Mouse (Mus musculus) heart, adult 18-20 months (tissue): ENCODE measurements at regions not wholly inside any gene's neighbourhood (a gene's known extent, or its start where the extent isn't known, plus 50 kb on each side); places are given as distances from the start of the nearest gene placed in this dataset.
A peak's percentile ranks its signal among the peaks of the same experiment; 100 is the strongest.

ENCODE experiments used
- DNase-seq, 2 experiments: peaks; one replicate each; pipeline ENCODE4 v3.0.0; 2021 to 2022; ENCODE audit warnings: mixed read lengths in 1 of 2

- no peak for DNase-seq
Observed at GRCm38 (mm10) chr12:68879425-68879824, 279.6 kb downstream of the Rps29 start.

DNA sequence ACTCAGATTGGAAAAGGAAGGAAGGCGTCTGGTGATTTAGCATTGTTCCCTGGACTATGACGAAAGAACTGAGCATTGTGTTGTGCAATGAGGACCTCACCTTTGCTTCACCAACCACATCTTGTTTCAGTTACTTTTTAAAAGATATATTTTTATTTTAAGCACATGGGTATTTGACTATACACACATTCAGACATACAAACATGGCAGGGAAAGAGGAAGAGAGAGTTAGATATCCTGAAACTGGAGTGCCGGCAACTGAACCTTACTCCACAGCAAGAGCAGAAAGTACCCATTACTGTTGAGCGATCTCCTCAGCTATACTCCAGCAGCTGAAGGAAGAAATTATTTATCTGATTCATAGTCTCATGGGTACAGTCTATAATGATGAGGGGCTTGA is 287.7 kb downstream of the Rps29 start:
- no peak for DNase-seq

DNA sequence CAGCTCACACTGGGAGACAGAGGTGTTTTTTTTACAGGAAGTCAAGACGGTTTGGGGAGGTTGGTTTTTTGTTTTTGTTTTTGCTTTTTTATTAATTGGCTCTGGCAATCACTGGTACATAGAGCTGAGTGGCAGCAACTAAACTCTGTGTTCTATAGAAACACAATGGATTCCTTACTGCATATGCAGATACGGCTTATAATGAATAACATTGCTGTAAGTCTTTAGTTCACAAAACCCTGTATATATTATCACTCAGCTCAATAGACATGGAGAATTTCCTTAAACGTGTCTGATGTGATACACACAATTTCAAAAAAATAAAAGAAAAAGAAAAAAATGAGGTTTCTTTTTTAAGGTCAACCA is 296.0 kb downstream of the Rps29 start:
- DNase-seq: no peak

GRCm38 (mm10) chr12:68862313-68862990 is 296.5 kb downstream of the Rps29 start:
- DNase-seq: peak in 1 of 2 experiments; percentile 28

DNA sequence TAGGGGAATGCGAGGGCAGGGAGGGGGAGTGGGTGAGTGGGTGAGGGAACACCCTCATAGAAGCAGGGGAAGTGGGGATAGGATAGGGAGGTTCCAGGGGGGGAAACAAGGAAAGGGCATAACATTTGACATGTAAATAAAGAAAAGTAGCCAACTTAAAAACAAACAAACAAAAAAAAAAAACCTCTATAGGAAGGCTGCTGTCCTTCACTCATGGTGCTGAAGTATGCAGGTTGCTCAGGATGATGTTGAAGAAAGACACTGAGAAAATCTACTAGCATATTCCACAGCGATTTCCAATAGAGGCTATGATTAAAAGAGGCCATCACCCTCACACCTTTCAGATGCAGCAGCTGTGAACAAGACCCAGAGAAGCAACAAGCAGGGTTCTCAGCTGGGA is 298.7 kb downstream of the Rps29 start:
- DNase-seq: no peak

DNA sequence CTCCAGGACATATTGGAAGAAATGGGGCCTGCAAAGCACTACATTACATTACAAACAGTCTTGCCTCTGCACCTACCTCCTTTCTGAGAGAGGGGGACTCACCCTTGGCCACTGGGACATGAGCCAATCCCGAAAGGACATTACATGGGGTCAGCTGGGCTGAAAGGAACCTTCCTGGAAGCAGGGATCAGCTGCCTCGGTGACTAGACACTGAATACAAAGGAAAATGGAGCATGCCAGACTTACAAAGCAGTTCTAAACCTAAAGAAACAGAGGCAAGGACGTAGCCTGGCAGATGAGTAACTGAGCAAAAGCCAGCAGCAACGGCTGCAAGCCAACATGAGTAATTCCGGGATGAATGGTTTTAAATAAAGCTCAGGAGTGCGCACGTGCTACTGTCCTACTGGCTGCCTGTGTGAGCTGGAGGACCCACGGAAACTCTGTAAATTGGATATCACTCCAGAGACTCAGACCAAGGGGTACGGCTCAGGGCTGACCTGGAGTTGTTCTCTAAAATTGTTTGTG is 309.3 kb downstream of the Rps29 start:
- DNase-seq: no peak

DNA sequence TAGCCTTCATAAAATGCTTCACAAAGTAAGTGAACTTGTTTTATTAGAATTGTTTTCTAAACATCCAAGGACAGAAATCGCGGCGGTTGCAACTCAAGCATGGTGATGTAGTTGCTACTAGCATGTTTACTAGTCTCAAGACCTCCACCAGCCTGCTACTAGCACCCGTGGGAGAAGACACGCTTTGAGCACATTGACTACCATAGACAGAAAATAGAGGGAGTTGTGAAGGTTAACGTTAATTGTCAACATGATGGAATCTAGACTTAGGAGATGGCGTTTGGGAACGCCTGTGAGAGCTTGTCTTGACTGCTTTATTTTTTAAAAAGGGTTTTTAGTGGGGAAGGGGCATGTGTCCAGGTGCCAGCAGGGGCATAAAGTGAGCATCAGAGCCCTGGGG is 318.2 kb downstream of the Rps29 start:
- DNase-seq: no peak

- DNase-seq: no peak
Observed at GRCm38 (mm10) chr12:68840156-68840555, 318.8 kb downstream of the Rps29 start.

- DNase-seq: no peak
Observed at GRCm38 (mm10) chr12:68836023-68836422, 323.0 kb downstream of the Rps29 start.

DNA sequence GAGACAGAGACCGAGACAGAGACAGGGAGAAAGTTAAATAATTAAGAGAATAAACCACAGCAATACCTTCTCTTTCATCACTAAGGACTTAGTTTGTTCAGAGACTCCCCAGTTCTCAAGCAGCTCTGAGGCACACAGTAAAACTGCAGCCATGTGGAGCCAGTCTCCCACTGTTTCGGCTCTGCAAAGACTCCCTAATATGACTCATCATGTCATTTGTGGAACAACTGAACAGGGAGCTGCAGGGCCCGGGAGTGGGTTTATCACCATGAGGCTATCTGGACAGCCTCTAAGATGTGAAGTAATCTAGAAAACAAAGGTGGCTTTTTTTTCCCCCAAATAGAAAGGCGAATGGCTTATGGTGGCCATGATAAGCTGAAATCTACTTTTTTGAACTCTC is 325.1 kb downstream of the Rps29 start:
- DNase-seq: no peak

DNA sequence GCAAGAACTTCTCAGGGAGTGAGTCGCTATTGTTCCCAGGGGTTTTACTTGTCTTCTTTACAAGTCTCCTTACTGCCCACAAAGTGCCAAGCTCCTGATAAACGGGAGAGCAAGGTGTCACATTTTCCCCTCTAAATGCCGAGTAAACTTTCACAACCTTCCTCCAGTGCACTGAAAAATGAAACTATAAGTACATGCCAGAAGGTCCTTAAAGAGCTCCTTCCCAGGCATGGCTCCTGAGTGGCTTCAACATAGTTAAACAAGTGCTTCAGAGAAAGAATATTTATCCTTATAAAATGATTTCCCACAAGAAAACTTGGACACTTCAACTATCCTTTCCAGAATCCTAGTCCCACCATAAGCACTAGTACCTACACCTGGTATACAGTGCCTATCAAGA is 329.6 kb downstream of the Rps29 start:
- DNase-seq: no peak

- no peak for DNase-seq
Observed at GRCm38 (mm10) chr12:68827549-68828249, 331.3 kb downstream of the Rps29 start.

DNA sequence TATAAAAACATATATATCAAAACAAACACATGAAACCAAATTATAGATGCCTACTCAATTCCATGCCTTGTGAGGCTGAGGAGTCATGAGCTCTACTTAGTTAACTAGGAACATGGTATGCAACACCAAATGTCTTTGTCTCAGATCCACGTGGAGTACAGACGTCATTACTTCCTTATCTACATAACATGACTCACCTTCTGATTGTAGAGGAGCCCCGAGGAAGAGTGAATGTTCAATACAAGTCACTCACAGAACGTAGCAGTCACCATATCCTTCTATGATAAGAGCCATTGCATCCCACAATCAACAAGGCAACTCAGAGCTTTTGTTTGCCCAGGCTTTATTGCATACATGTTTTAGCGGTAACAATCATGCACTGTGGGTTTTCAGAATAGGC is 364.6 kb downstream of the Rps29 start:
- DNase-seq: no peak

DNA sequence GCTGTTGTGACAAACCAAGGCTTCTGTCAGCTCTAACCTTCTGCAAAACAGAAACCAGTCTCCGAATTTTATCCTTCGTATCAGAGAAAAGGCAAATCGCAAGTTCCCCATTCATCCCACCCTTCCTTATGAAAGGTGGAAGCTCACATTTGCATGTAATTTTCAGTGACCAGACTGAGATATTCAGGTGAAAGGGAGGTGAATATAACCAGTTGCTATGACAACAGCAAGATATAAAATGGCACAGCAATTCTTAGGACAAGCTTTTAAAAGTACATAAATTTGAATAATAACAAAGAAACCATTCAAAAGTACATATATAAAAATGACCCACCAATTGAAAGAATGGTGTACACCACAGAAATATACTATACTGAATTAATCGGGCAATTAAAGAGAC is 375.4 kb downstream of the Rps29 start:
- DNase-seq: no peak

DNA sequence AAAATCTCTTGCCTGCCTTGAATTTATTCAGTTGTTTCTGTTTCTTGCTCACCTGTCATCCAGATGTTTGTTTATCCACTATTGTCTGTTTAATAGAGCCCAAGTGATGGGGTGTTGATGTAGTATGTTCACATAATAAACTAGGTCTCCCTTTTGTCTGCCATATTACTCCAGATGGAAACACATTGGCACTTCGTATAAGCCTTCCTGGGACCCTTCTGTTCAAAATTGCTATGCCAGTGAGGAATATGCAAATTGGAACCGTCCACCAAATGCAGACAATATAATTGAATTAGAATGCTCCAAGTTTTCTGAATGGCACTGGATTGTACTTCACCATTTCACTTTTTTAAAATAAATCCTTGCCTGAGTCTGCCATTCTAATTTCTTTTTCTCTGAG is 383.5 kb downstream of the Rps29 start:
- no peak for DNase-seq

DNA sequence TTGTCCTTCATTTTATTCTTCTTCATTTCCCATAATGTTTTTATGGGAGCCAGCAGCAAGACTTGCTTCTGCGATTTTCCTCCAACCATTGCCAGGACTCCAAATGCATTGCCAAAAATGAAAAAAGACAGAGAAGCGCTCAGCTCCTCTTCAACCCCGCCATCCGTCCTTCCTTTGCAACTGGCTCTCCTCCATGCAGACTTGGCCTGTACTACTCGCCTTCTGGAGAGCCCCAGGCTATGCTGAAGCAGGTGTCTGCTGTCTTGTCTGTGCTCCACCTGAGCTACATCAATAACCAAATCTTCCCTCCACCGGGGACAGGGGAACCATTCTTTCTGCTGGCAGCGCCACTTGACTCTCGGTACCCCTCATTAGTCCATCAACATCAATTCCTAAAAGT is 384.2 kb downstream of the Rps29 start:
- DNase-seq: no peak

DNA sequence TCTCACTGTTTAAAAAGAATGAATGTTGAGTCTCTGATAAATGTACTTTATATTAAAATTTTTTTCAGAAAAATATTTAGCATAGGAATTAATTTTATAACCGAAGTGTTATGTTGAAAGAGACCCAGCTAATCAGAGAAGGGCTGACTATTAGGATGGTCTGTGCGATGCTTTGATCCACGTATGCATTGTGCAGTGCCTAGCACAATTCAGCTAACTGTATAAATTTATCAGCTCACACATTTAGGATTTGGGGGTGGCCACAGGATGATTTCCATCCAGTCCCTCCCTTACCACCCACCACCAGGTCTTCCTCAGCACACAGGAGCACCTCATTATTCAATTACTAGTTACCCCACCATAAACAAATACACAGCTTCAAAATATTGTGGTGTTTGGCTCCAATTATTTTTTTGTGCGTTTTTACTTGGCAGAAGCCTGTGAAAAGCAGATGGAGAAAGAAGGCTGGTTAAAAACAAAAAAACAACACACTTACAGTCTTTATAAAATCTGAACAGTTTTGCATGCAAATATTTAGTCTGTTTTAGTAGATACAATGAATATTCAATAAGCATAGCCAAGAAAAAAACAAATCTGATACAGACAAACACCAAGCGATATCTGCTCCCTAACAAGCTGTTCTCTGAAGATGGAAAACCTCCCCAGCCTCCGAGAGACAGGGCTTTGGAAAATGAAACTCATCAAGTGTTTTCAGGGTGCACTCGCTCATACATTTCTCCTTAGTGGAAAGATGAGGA is 400.5 kb downstream of the Rps29 start:
- DNase-seq: no peak

- DNase-seq: no peak
Observed at GRCm38 (mm10) chr12:68728882-68729281, 430.1 kb downstream of the Rps29 start.

DNA sequence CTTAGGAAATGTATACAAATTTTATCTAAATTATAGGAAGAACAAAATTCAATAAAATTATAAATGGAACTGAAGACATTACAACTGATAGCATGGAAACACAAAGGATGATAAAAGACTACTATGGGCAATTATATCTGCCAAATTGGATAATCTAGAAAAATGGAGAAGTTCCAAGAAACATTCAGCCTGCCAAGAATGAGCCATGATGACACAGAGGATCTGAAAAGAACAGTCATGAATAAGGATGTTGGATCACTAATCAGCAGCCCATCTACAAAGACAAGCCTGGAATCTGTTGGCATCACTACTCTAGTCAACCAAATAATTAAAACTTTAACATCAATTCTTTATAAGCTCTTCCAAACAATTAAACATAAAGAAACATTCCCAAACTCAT is 440.0 kb downstream of the Rps29 start:
- no peak for DNase-seq

GRCm38 (mm10) chr12:68694275-68695267 is 464.4 kb downstream of the Rps29 start:
- DNase-seq: no peak

- no peak for DNase-seq
Observed at GRCm38 (mm10) chr12:68688262-68688661, 470.7 kb downstream of the Rps29 start.

DNA sequence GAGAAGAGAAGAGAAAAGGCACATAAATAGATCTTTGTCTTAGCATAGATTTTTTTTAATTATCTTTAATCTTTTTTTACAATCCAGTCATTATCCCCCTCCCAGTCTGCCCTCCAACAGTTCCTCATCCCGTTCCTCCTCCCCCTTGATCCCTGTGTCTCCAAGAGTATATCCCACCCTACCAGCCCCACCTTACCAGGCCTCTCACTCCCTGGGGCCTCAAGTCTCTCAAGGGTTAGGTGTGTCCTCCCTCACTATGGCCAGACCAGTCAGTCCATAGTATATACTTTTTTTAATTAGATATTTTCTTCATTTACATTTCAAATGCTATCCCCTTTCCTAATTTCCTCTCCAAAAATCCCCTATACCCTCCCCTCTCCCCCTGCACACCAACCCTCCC is 475.1 kb downstream of the Rps29 start:
- no peak for DNase-seq
